ENCODE assay signal across 8 mouse cellular contexts in genomic region chr11:95778831-95779251, GRCm38 (mm10). TPM values are rescaled to one million over a fixed set of nuclear protein-coding genes. Genes with fewer than 3 reads are reported as not detected.
DNase-seq lines count a peak whose midpoint lies in the region; ATAC-seq lines count a peak whose summit lies in the region.
"Had no signal": no experiment of that assay in that cellular context is flagged by ENCODE, and none has a peak within 500 bp of the region (broad histone marks: within the 10 kb centered on the region; RNA-seq: fewer than 3 reads in every experiment).

No protein-coding gene starts in this region.

- H3K9me3 ChIP-seq in midbrain, embryonic 11.5 days (ENCODE audit: control insufficient read depth, low read length), result no peaks in the 10 kb centered on the region
- H3K9me3 ChIP-seq in midbrain, embryonic 10.5 days (replicated peaks), result no peaks in the 10 kb centered on the region
- H3K9me3 ChIP-seq in liver, embryonic 12.5 days (replicated peaks), result no peaks in the 10 kb centered on the region
- no peaks in the 10 kb centered on the region for H3K9me3 ChIP-seq in midbrain, embryonic 16.5 days (replicated peaks; ENCODE audit: control insufficient read depth, low read length, poor library complexity, severe bottlenecking)
- H3K9me3 ChIP-seq: stomach, embryonic 15.5 days had no signal

- H3K9ac ChIP-seq in midbrain, embryonic 11.5 days (ENCODE audit: low read length), result no peak overlapping the region
- H3K9ac ChIP-seq in liver, embryonic 12.5 days, result peak overlapping the region; percentile 73
- no peak overlapping the region for H3K9ac ChIP-seq in midbrain, embryonic 16.5 days (ENCODE audit: low read depth, low read length)
- H3K9ac ChIP-seq: stomach, embryonic 15.5 days had no signal

- no peaks in the 10 kb centered on the region for H3K36me3 ChIP-seq in midbrain, embryonic 11.5 days (ENCODE audit: control insufficient read depth, insufficient read depth, low read length)
- 0 out of 2 replicates have a peak, but pooled peaks cover 6% of the 10 kb centered on the region for H3K36me3 ChIP-seq in midbrain, embryonic 10.5 days
- H3K36me3 ChIP-seq in liver, embryonic 12.5 days, result peaks cover 13% of the 10 kb centered on the region; the same call in 1 of the 2 replicates
- no peaks in the 10 kb centered on the region for H3K36me3 ChIP-seq in midbrain, embryonic 16.5 days (ENCODE audit: control insufficient read depth, insufficient read depth, low read length)
- H3K36me3 ChIP-seq: stomach, embryonic 15.5 days had no signal

- H3K27me3 ChIP-seq in midbrain, embryonic 11.5 days (ENCODE audit: control insufficient read depth, insufficient read depth, low read length), result no peaks in the 10 kb centered on the region
- no peaks in the 10 kb centered on the region for H3K27me3 ChIP-seq in midbrain, embryonic 10.5 days (ENCODE audit: low read depth, poor library complexity, severe bottlenecking)
- 0 out of 2 replicates have a peak, but pooled peaks cover 3% of the 10 kb centered on the region for H3K27me3 ChIP-seq in liver, embryonic 12.5 days (replicated peaks)
- H3K27me3 ChIP-seq in midbrain, embryonic 16.5 days (ENCODE audit: control insufficient read depth, insufficient read depth, low read depth, low read length), result no peaks in the 10 kb centered on the region
- H3K27me3 ChIP-seq: stomach, embryonic 15.5 days had no signal

- no peak overlapping the region for H3K27ac ChIP-seq in midbrain, embryonic 11.5 days (ENCODE audit: low read depth, low read length)
- no peak overlapping the region for H3K27ac ChIP-seq in midbrain, embryonic 10.5 days (replicated peaks)
- H3K27ac ChIP-seq in liver, embryonic 12.5 days, result peak overlapping the region; percentile 93
- H3K27ac ChIP-seq in midbrain, embryonic 16.5 days (ENCODE audit: low read length), result no peak overlapping the region
- H3K27ac ChIP-seq: stomach, embryonic 15.5 days had no signal

- H3K4me2 ChIP-seq in midbrain, embryonic 11.5 days, result no peak overlapping the region
- H3K4me2 ChIP-seq in liver, embryonic 12.5 days, result peak overlapping the region; percentile 64
- H3K4me2 ChIP-seq in midbrain, embryonic 16.5 days (ENCODE audit: low read length), result no peak overlapping the region
- H3K4me2 ChIP-seq: stomach, embryonic 15.5 days had no signal

- ATAC-seq in midbrain, embryonic 11.5 days (ENCODE audit: low FRiP score), result no peak
- ATAC-seq in liver, embryonic 12.5 days, result no peak
- no peak for ATAC-seq in midbrain, embryonic 16.5 days

- WGBS in midbrain, embryonic 11.5 days, result 74% methylated on average over 4 of the region's 4 CpGs
- 78% methylated on average over 4 of the region's 4 CpGs for WGBS in midbrain, embryonic 10.5 days
- 78% methylated on average over 4 of the region's 4 CpGs for WGBS in liver, embryonic 12.5 days (ENCODE audit: insufficient replicate concordance)
- 84% methylated on average over 4 of the region's 4 CpGs for WGBS in midbrain, embryonic 16.5 days

- no peaks in the 10 kb centered on the region for H3K4me1 ChIP-seq in midbrain, embryonic 11.5 days (ENCODE audit: control insufficient read depth, insufficient read depth, low read length)
- H3K4me1 ChIP-seq in midbrain, embryonic 10.5 days, result no peaks in the 10 kb centered on the region
- peaks cover 35% of the 10 kb centered on the region for H3K4me1 ChIP-seq in liver, embryonic 12.5 days
- no peaks in the 10 kb centered on the region for H3K4me1 ChIP-seq in midbrain, embryonic 16.5 days (ENCODE audit: control insufficient read depth, insufficient read depth, low read length)
- H3K4me1 ChIP-seq: stomach, embryonic 15.5 days had no signal

- DNase-seq in midbrain, embryonic 11.5 days (ENCODE audit: low spot score, missing footprints), result peak; percentile 78
- no peak for DNase-seq in midbrain, embryonic 10.5 days (ENCODE audit: low spot score)
- peak; percentile 66 for DNase-seq in adrenal gland, adult 8-10 months
- DNase-seq in retina, postnatal 1 day, result peak; percentile 36
- DNase-seq in thymus, postnatal 36 days, result no peak

- H3K4me3 ChIP-seq in midbrain, embryonic 11.5 days (ENCODE audit: low read depth, low read length), result no peak overlapping the region
- no peak overlapping the region for H3K4me3 ChIP-seq in midbrain, embryonic 10.5 days
- H3K4me3 ChIP-seq in liver, embryonic 12.5 days, result peak overlapping the region; percentile 47
- no peak overlapping the region for H3K4me3 ChIP-seq in midbrain, embryonic 16.5 days (ENCODE audit: low read depth, low read length)
- H3K4me3 ChIP-seq: stomach, embryonic 15.5 days had no signal

RNA-seq across cellular contexts. Expression of gene Phospho1, which starts 45.5 kb away (rescaled TPM):
- not detected in 2 replicates for polyA plus RNA-seq in midbrain, embryonic 11.5 days (2014; fragmentation: Nextera tagmentation; extraction: Ambion mirVana)
- 0.30 TPM in 1 of 2 replicates, not detected in the other for polyA plus RNA-seq in midbrain, embryonic 10.5 days (2016; fragmentation: Nextera tagmentation; extraction: Ambion mirVana)
- 100 to 1,000 TPM in 2 of 4 experiments, 10 to 100 TPM in 2; 61.9 to 148 (median 104) TPM for total RNA-seq in adrenal gland, adult 8-10 months (2022)
- 2.7 and 3.4 TPM in 2 replicates for polyA plus RNA-seq in liver, embryonic 12.5 days (2016; fragmentation: Nextera tagmentation; extraction: Ambion mirVana)
- polyA plus RNA-seq in midbrain, embryonic 16.5 days (2015; fragmentation: Nextera tagmentation; extraction: Ambion mirVana), result 0.43 and 0.45 TPM in 2 replicates

RNA-seq across cellular contexts. Expression of gene B130006D01Rik, which starts 55.5 kb away (rescaled TPM):
- 0.39 and 1.1 TPM in 2 replicates for polyA plus RNA-seq in midbrain, embryonic 11.5 days (2014; fragmentation: Nextera tagmentation; extraction: Ambion mirVana)
- polyA plus RNA-seq in midbrain, embryonic 10.5 days (2016; fragmentation: Nextera tagmentation; extraction: Ambion mirVana), result 0.93 and 1.4 TPM in 2 replicates
- 1 to 10 TPM in 2 of 4 experiments, under 1 TPM in 2; 0.67 to 2.3 (median 1.1) TPM for total RNA-seq in adrenal gland, adult 8-10 months (2022)
- 0.62 and 0.65 TPM in 2 replicates for polyA plus RNA-seq in liver, embryonic 12.5 days (2016; fragmentation: Nextera tagmentation; extraction: Ambion mirVana)
- 1.3 and 1.4 TPM in 2 replicates for polyA plus RNA-seq in midbrain, embryonic 16.5 days (2015; fragmentation: Nextera tagmentation; extraction: Ambion mirVana)

RNA-seq across cellular contexts. Expression of gene Gngt2, which starts 58.2 kb away (rescaled TPM):
- 4.9 and 5.6 TPM in 2 replicates for polyA plus RNA-seq in midbrain, embryonic 11.5 days (2014; fragmentation: Nextera tagmentation; extraction: Ambion mirVana)
- polyA plus RNA-seq in midbrain, embryonic 10.5 days (2016; fragmentation: Nextera tagmentation; extraction: Ambion mirVana), result 4.4 and 6.1 TPM in 2 replicates
- total RNA-seq in adrenal gland, adult 8-10 months (2022), result 10 to 100 TPM; 14.7 to 19.0 (median 17.1) TPM
- 15.8 and 16.7 TPM in 2 replicates for polyA plus RNA-seq in liver, embryonic 12.5 days (2016; fragmentation: Nextera tagmentation; extraction: Ambion mirVana)
- 2.6 TPM in 2 replicates for polyA plus RNA-seq in midbrain, embryonic 16.5 days (2015; fragmentation: Nextera tagmentation; extraction: Ambion mirVana)

Comparison
In these comparisons a context has a peak if more than half of its experiments do, and no peak if none do; other contexts are left out.
1. DNase-seq: peak in midbrain, embryonic 11.5 days (single experiment), adrenal gland, adult 8-10 months (single experiment) and retina, postnatal 1 day (single experiment); none in midbrain, embryonic 10.5 days (single experiment) and thymus, postnatal 36 days (0 of 2).